Mouse (Mus musculus) bone marrow, adult 2 months (tissue): ENCODE data around the gene Ptpra.
"Not testable (repeated sequence)": the region's sequence is repeated elsewhere in the genome, so short reads cannot be mapped to it uniquely, and the experiment has no call there.

Source experiments
- CTCF ChIP-seq: fragments of 200-500 bp; IDR thresholded peaks from 2 replicates; pipeline ENCODE4 v1.5.1; 2011; ENCODE audit warnings: low read length, control low read depth; ENCODE audit not compliant: control insufficient read depth, insufficient read depth
- POLR2A ChIP-seq: fragments of 200-500 bp; IDR thresholded peaks from 2 replicates; pipeline ENCODE4 v1.6.1; 2011; ENCODE audit warnings: low read depth, mild to moderate bottlenecking, control low read depth, low read length, borderline replicate concordance; ENCODE audit not compliant: control insufficient read depth

DNA sequence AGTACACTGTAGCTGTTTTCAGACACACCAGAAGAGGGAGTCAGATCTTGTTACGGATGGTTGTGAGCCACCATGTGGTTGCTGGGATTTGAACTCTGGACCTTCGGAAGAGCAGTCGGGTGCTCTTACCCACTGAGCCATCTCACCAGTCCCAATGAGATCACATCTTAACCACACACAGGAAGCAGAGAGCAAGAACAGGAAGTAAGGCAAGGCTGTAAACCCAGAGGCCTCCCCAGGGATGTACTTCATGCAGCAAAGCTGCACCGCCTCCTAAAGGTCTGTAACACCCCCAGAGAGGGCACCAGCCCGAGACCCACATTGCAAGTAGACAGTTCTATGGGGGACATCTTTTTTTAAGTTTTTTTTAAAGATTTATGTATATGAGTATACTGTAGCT, 61.5 kb downstream of the Ptpra start:
- not testable (repeated sequence) for TF ChIP-seq CTCF, POLR2A
